Mouse (Mus musculus) myocyte (in vitro differentiated cells): ENCODE measurements around the gene Rbm24.

ENCODE experiments used
- MAX ChIP-seq: IDR thresholded peaks from one replicate; pipeline ENCODE4 v1.6.1; 2011; ENCODE audit warnings: low read depth, mild to moderate bottlenecking, control low read depth
- POLR2A ChIP-seq: IDR thresholded peaks from one replicate; pipeline ENCODE4 v1.6.1; 2011; ENCODE audit warnings: low read depth, mild to moderate bottlenecking, control low read depth, moderate library complexity; ENCODE audit not compliant: insufficient read length
- POLR2AphosphoS2 ChIP-seq: IDR thresholded peaks from one replicate; pipeline ENCODE4 v1.6.1; 2011; ENCODE audit warnings: low read depth, control low read depth; ENCODE audit not compliant: insufficient read length

GRCm38 (mm10) chr13:46420095-46420494 is 1.9 kb downstream of the Rbm24 start:
- TF ChIP-seq POLR2A (no peak), MAX (no peak), POLR2AphosphoS2 (no peak)
